Mouse (Mus musculus): ENCODE measurements around the gene Gm38392. TPM values are rescaled to one million over a fixed set of nuclear protein-coding genes. Genes with fewer than 3 reads are reported as not detected.

Gene Gm38392
- polyA plus RNA-seq (2015; fragmentation: Nextera tagmentation; extraction: Ambion mirVana): 0.20 TPM in 1 of 2 replicates, not detected in the other

DNA sequence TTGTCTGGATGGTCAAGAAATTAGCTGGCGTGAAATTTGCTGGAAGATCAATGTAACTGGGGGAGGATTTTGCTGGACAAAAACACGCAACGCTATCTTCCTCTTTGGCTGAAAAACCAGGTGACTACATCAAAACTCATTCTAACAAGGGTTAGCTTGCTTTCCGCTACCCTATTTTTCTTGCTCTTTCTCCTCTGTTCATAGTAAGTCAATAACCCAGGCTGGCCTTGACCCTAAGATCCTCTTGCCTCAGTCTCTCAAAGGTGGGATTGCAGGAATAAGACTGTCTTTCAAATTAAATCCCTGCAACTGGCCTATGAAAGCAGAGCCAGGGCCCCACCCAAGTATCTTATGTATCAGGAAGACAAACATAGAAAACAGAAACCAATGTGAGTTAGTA is at the start of gene Gm38392:
TSS of gene Gm38392 (minus strand) at position 101 of the 400 bp plus-strand sequence.
- H3K9me3 ChIP-seq (replicated peaks): no peaks in the 10 kb centered on the region
- 96% methylated on average over 4 of the region's 4 CpGs for WGBS
- H3K27me3 ChIP-seq: no peaks in the 10 kb centered on the region
- no peaks in the 10 kb centered on the region for H3K36me3 ChIP-seq
- no peak within 1 kb of the TSS for H3K4me2 ChIP-seq
- no peak within 1 kb of the TSS for H3K4me3 ChIP-seq
- ATAC-seq (replicated peaks; ENCODE audit: insufficient number of reproducible peaks, insufficient read depth, low FRiP score, low read depth): no peak
- H3K27ac ChIP-seq: no peak within 1 kb of the TSS
- no peaks in the 10 kb centered on the region for H3K4me1 ChIP-seq (replicated peaks)
- H3K9ac ChIP-seq: no peak within 1 kb of the TSS

DNA sequence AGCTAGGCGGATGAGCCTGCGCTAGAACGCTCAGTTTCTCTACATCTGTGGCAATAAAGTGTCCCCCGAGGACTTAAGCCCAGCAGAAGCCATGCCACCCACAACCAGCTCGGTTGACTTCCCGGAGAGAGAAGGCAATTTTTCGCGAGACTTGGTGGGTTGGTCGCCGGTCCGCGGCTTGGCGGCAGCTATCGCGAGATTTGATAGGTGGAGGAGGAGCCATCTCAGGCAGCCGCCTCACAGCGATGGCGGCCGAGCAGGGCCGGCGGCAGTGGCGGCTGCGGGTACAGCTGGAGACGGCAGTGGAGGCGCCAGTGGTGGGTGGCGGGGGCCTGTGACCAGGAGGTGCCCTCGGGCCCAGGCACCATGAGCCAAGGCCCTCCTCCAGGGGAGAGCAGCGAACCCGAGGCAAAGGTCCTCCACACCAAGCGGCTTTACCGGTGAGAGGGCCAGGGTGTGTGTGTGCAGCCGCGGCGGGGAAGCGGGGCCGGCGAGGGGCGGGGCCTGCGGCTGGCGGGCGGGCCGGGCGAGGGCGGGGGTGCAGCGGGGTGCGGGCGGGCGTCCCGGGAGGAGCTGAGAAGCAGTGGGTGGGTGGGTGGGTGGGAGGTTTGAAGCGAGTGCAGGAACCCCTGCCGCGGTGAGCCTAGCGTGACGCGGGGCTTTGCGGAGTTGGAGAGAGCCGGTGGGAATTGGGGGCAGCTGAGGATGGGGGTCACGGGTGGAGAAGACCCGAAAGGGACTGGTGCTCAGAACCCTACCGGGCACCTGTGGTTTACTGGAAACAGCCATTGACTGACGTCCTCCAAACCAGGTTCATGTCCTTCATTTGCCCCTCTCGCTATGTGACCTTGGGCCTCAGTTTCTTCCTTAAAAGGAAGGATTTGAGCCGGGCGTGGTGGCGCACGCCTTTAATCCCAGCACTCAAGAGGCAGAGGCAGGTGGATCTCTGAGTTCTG is 49.3 kb upstream of the Gm38392 start, which contains the start of the genes Tmem79 and Smg5:
TSS of gene Tmem79 (minus strand) at position 91 of the 956 bp plus-strand sequence.
TSS of gene Smg5 (plus strand) at position 203 of the 956 bp plus-strand sequence.
- ATAC-seq (replicated peaks; ENCODE audit: insufficient number of reproducible peaks, insufficient read depth, low FRiP score, low read depth): peak; percentile 88
- 1% methylated on average over 65 of the region's 66 CpGs for WGBS

GRCm38 (mm10) chr3:88335436-88336053 is 48.5 kb upstream of the Gm38392 start:
- Histone ChIP-seq H3K27ac (peak overlapping the region; percentile 99), H3K4me3 (peak overlapping the region; percentile 96), H3K9ac (peak overlapping the region; percentile 73), H3K36me3 (no peaks in the 10 kb centered on the region), H3K4me2 (peak overlapping the region; percentile 74), H3K4me1 (replicated peaks) (peaks cover 35% of the 10 kb centered on the region), H3K9me3 (replicated peaks) (no peaks in the 10 kb centered on the region), H3K27me3 (no peaks in the 10 kb centered on the region)
- ATAC-seq (replicated peaks; ENCODE audit: insufficient number of reproducible peaks, insufficient read depth, low FRiP score, low read depth): peak; percentile 28
- under 1% methylated on average over 27 of the region's 27 CpGs for WGBS

More for the DNA sequence above, 49.3 kb upstream of the Gm38392 start, which contains the start of the genes Tmem79 and Smg5:
- Histone ChIP-seq H3K27me3 (no peaks in the 10 kb centered on the region), H3K9ac (peak within 1 kb of the TSS; percentile 96), H3K4me2 (peak within 1 kb of the TSS; percentile 74), H3K27ac (peak within 1 kb of the TSS; percentile 99), H3K4me3 (peak within 1 kb of the TSS; percentile 96), H3K36me3 (peaks cover under 1% of the 10 kb centered on the region; the same call in 1 of the 2 replicates), H3K9me3 (replicated peaks) (no peaks in the 10 kb centered on the region), H3K4me1 (replicated peaks) (peaks cover 35% of the 10 kb centered on the region)

DNA sequence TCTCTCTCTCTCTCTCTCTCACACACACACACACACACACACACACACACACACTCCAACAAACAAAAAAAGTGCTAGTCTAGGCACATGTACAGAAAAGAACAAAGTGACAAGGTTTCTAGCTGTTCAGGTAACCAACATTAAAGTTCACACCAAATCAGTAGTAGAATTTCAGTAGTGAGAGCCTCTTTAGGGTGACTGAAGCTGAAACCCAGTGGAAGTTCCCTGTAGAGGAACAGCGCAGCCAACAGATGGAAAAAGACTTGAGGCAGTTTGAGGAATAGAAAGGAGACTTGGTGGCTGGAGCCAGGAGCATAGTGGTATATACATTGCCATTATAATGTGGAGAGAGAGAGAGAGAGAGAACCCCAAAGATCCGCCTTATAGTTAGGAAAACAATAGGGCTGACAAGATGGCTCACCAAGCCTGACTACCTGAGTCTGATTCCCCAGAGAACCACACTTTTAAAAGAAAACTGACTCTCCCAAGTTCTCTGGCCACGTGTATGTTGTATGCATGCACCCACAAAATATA is 48.0 kb upstream of the Gm38392 start:
- 30% methylated on average over 3 of the region's 3 CpGs for WGBS
- H3K9ac ChIP-seq: peak overlapping the region; percentile 73

DNA sequence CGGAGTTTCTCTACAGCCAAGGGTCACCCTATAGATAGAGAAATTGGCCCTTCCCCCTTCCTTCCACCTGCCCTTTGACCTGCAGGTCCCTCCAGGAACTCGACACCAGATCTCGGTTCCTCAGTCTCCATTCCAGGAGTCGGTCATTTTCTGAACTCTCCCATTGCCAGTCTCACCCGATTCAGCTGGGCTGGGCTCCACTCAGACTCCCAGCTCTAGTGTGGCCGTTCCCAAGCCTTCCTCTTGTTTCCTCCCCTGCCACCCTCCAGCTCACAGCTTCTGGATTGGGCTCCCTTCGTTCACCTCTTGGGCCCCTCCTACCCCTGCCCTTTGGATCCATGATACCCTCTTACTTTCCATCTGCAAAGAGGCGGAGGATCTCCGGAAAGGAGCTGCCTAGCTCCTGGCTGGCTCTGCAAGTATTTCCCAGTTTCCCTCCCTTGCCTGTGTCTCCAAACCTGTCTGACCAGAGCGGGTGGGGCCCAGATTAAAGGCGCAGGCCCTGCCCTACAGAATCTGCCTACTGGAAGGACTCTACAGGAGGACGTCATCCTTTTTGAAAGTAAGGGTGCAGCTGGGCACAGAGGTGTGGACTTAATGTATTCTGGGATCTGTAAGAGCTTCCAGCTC is 47.1 kb upstream of the Gm38392 start:
- H3K9me3 ChIP-seq (replicated peaks): no peaks in the 10 kb centered on the region
- H3K27ac ChIP-seq: 0 out of 2 replicates have a peak overlapping the region, but pooled peaks have one; percentile 9
- no peaks in the 10 kb centered on the region for H3K27me3 ChIP-seq
- H3K36me3 ChIP-seq: peaks cover 5% of the 10 kb centered on the region; the same call in 1 of the 2 replicates
- H3K4me3 ChIP-seq: peak overlapping the region; percentile 96; the same call in 1 of the 2 replicates
- no peak for ATAC-seq (replicated peaks; ENCODE audit: insufficient number of reproducible peaks, insufficient read depth, low FRiP score, low read depth)
- WGBS: 43% methylated on average over 12 of the region's 12 CpGs
- H3K9ac ChIP-seq: no peak overlapping the region
- H3K4me2 ChIP-seq: peak overlapping the region; percentile 74; the same call in 1 of the 2 replicates
- H3K4me1 ChIP-seq (replicated peaks): peaks cover 33% of the 10 kb centered on the region

More for the DNA sequence above, 48.0 kb upstream of the Gm38392 start:
- ATAC-seq (replicated peaks; ENCODE audit: insufficient number of reproducible peaks, insufficient read depth, low FRiP score, low read depth): no peak
- Histone ChIP-seq H3K27ac (peak overlapping the region; percentile 99), H3K4me2 (peak overlapping the region; percentile 74), H3K9me3 (replicated peaks) (no peaks in the 10 kb centered on the region), H3K27me3 (no peaks in the 10 kb centered on the region), H3K36me3 (no peaks in the 10 kb centered on the region), H3K4me3 (peak overlapping the region; percentile 96), H3K4me1 (replicated peaks) (peaks cover 35% of the 10 kb centered on the region)

- ATAC-seq (replicated peaks; ENCODE audit: insufficient number of reproducible peaks, insufficient read depth, low FRiP score, low read depth): no peak
- Histone ChIP-seq H3K4me3 (no peak overlapping the region), H3K4me1 (replicated peaks) (peaks cover 12% of the 10 kb centered on the region), H3K27ac (no peak overlapping the region), H3K27me3 (no peaks in the 10 kb centered on the region), H3K9ac (no peak overlapping the region), H3K36me3 (peaks cover 19% of the 10 kb centered on the region), H3K4me2 (no peak overlapping the region), H3K9me3 (replicated peaks) (no peaks in the 10 kb centered on the region)
- 27% methylated on average over 2 of the region's 2 CpGs for WGBS
Measured at GRCm38 (mm10) chr3:88331282-88331681, 44.3 kb upstream of the Gm38392 start.

DNA sequence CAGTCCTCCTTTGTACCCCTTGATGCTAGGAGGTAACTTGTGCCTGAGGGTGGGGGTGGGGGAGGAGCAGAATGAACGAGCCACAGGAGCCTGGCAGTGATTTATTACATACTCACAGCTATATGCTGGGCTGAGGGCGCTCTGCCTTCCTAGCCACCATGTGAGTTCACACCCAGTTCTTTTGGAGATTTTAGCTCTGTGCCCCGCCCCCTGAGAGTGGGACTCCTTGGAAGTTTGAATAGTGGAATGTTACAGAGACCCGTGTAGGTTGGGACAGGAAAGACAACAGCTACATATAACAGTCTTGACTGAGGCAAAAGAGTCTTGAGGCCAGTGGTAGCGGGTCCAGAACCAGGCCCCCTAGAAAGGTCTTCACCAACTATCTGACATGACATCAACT is 41.9 kb upstream of the Gm38392 start:
- no peak overlapping the region for H3K4me3 ChIP-seq
- no peak overlapping the region for H3K4me2 ChIP-seq
- no peaks in the 10 kb centered on the region for H3K27me3 ChIP-seq
- peaks cover 12% of the 10 kb centered on the region for H3K4me1 ChIP-seq (replicated peaks)
- WGBS: 81% methylated on average over 5 of the region's 5 CpGs
- H3K36me3 ChIP-seq: peaks cover 19% of the 10 kb centered on the region
- H3K27ac ChIP-seq: no peak overlapping the region
- H3K9me3 ChIP-seq (replicated peaks): no peaks in the 10 kb centered on the region
- ATAC-seq (replicated peaks; ENCODE audit: insufficient number of reproducible peaks, insufficient read depth, low FRiP score, low read depth): no peak
- H3K9ac ChIP-seq: no peak overlapping the region

- Histone ChIP-seq H3K9me3 (replicated peaks) (no peaks in the 10 kb centered on the region), H3K36me3 (peaks cover 51% of the 10 kb centered on the region), H3K27me3 (no peaks in the 10 kb centered on the region), H3K4me3 (peak within 1 kb of the TSS; percentile 75), H3K4me1 (replicated peaks) (peaks cover 12% of the 10 kb centered on the region), H3K9ac (peak within 1 kb of the TSS; percentile 73), H3K27ac (0 out of 2 replicates have a peak within 1 kb of the TSS, but pooled peaks have one; percentile 29), H3K4me2 (peak within 1 kb of the TSS; percentile 90)
- under 1% methylated on average over 10 of the region's 10 CpGs for WGBS
- peak; percentile 82 for ATAC-seq (replicated peaks; ENCODE audit: insufficient number of reproducible peaks, insufficient read depth, low FRiP score, low read depth)
Measured at GRCm38 (mm10) chr3:88324951-88325405, 38.0 kb upstream of the Gm38392 start, which contains the start of gene Glmp. Gene Glmp, plus strand, starts transcription at chr3:88325023.

GRCm38 (mm10) chr3:88299172-88299571 is 12.2 kb upstream of the Gm38392 start:
- no peak overlapping the region for H3K27ac ChIP-seq
- peaks cover 48% of the 10 kb centered on the region for H3K36me3 ChIP-seq
- H3K4me3 ChIP-seq: no peak overlapping the region
- H3K9me3 ChIP-seq (replicated peaks): no peaks in the 10 kb centered on the region
- WGBS: 69% methylated on average over 1 of the region's 1 CpGs
- H3K4me2 ChIP-seq: no peak overlapping the region
- no peaks in the 10 kb centered on the region for H3K27me3 ChIP-seq
- H3K9ac ChIP-seq: no peak overlapping the region
- peaks cover 19% of the 10 kb centered on the region for H3K4me1 ChIP-seq (replicated peaks)
- ATAC-seq (replicated peaks; ENCODE audit: insufficient number of reproducible peaks, insufficient read depth, low FRiP score, low read depth): no peak

GRCm38 (mm10) chr3:88297321-88297851 is 10.4 kb upstream of the Gm38392 start:
- H3K9ac ChIP-seq: peak overlapping the region; percentile 81
- no peaks in the 10 kb centered on the region for H3K27me3 ChIP-seq
- peaks cover 19% of the 10 kb centered on the region for H3K4me1 ChIP-seq (replicated peaks)
- peak overlapping the region; percentile 79 for H3K4me3 ChIP-seq
- peak overlapping the region; percentile 94 for H3K27ac ChIP-seq
- H3K9me3 ChIP-seq (replicated peaks): no peaks in the 10 kb centered on the region
- H3K4me2 ChIP-seq: peak overlapping the region; percentile 74
- no peak for ATAC-seq (replicated peaks; ENCODE audit: insufficient number of reproducible peaks, insufficient read depth, low FRiP score, low read depth)
- peaks cover 31% of the 10 kb centered on the region for H3K36me3 ChIP-seq
- WGBS: under 1% methylated on average over 30 of the region's 30 CpGs

Measured in heart, embryonic 15.5 days (tissue).